Mouse (Mus musculus): ENCODE data around the gene Aktip.

DNA sequence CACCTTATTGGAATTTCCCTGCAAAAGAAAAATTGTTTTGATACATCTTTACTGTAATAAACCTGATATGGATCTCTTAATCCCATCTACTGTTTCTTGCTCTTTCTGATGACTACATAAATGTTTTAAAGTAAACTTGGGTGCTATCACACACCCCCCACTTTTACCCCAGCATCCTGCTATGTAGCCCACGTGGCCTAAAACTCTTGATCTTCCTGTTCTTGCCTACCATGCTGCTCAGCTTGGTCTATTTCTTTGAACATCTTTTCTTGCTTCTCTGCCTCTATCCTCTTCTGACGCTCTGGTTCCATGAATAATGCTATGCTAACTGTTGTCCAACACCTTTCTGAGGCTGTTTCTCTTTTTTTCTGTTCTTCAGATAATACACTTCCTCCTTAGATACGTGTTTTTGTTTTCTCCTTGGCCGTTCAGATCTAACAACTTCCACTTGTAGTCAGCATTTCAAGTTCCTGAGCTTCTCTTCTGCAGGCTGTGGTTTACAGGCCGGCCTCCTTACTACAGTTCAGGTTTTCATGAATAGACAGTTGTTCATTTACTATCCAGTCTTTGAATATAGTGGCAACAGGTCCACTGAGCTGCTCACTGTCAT is 87.8 kb downstream of the Aktip start:
- TF ChIP-seq POLR2A (IDR thresholded peaks at IDR 0.05; ENCODE audit: borderline replicate concordance, extremely low read depth, insufficient read depth, insufficient read length, poor library complexity, severe bottlenecking) (no peak), CTCF (IDR thresholded peaks at IDR 0.05; ENCODE audit: borderline replicate concordance, extremely low read depth, insufficient read depth, insufficient read length) (no peak)

Data from brain, embryonic 14.5 days (tissue).